Mouse (Mus musculus): ENCODE results near the gene Slc39a2.

- no peak for TF ChIP-seq TAL1 (IDR thresholded peaks at IDR 0.05; ENCODE audit: low read length)
- TF ChIP-seq GATA1 (IDR thresholded peaks at IDR 0.05; ENCODE audit: low read length) = no peak
These were observed 9.1 kb upstream of the Slc39a2 start for GRCm38 (mm10) chr14:51883527-51884030.

Measured in erythroblast, embryonic 14.5 days (primary cell).